Mouse (Mus musculus) bone marrow, adult 2 months (tissue): ENCODE measurements around the gene Tenm3.

ENCODE experiments used
- CTCF ChIP-seq: fragments of 200-500 bp; IDR thresholded peaks from 2 replicates; pipeline ENCODE4 v1.5.1; 2011; ENCODE audit warnings: low read length, control low read depth; ENCODE audit not compliant: control insufficient read depth, insufficient read depth
- POLR2A ChIP-seq: fragments of 200-500 bp; IDR thresholded peaks from 2 replicates; pipeline ENCODE4 v1.6.1; 2011; ENCODE audit warnings: low read depth, mild to moderate bottlenecking, control low read depth, low read length, borderline replicate concordance; ENCODE audit not compliant: control insufficient read depth

DNA sequence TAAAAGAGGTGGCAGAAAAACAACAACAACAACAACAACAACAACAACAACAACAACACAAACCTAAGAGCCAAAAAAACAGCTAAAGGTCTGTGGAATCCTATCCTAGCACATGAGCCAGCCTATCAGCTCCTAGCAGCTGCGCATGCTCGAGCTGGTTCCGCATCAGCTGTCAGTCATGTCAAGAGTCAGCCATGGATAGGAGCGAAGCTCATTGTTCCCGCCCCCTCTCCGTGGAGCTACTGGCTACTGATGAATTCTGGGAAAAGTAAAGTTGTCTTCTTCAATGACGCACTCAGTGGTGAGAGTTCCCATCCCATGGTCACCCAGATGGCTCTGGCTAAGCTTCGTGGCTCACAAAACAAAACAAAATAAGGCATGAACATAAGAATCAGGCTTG, 432.8 kb downstream of the Tenm3 start:
- TF ChIP-seq POLR2A = no peak
- TF ChIP-seq CTCF = no peak
